Comparison of ENCODE assay signal across 25 mouse cellular contexts in genomic region chrX:164283808-164284207, GRCm38 (mm10).
"Had no signal": no experiment of that assay in that cellular context is flagged by ENCODE, and none has a peak within 500 bp of the region (broad histone marks: within the 10 kb centered on the region; RNA-seq: fewer than 3 reads in every experiment).

No protein-coding gene starts in this region.

- H3K27me3 ChIP-seq: limb, embryonic 15.5 days; lung, embryonic 15.5 days; midbrain, embryonic 15.5 days; neural tube, embryonic 12.5 days; neural tube, embryonic 15.5 days had no signal

- ATAC-seq: liver, postnatal 0 days; midbrain, embryonic 15.5 days had no signal

- H3K9ac ChIP-seq: kidney, embryonic 15.5 days; limb, embryonic 12.5 days; limb, embryonic 15.5 days; liver, embryonic 14.5 days; liver, postnatal 0 days; lung, embryonic 15.5 days; midbrain, embryonic 12.5 days; midbrain, embryonic 15.5 days; neural tube, embryonic 12.5 days; neural tube, embryonic 15.5 days had no signal

- H3K36me3 ChIP-seq: kidney, embryonic 15.5 days; limb, embryonic 12.5 days; limb, embryonic 15.5 days; lung, embryonic 15.5 days; midbrain, embryonic 12.5 days; midbrain, embryonic 15.5 days; neural tube, embryonic 12.5 days; neural tube, embryonic 15.5 days had no signal

- H3K27ac ChIP-seq: kidney, embryonic 15.5 days; left cerebral cortex, adult 2 months; limb, embryonic 12.5 days; limb, embryonic 15.5 days; liver, embryonic 14.5 days; lung, embryonic 15.5 days; macrophage; midbrain, embryonic 12.5 days; midbrain, embryonic 15.5 days; neural tube, embryonic 12.5 days; neural tube, embryonic 15.5 days had no signal

- H3K4me3 ChIP-seq: kidney, embryonic 15.5 days; left cerebral cortex, adult 2 months; limb, embryonic 12.5 days; limb, embryonic 15.5 days; lung, embryonic 15.5 days; midbrain, embryonic 12.5 days; midbrain, embryonic 15.5 days; neural tube, embryonic 12.5 days; neural tube, embryonic 15.5 days had no signal

- H3K4me1 ChIP-seq: kidney, embryonic 15.5 days; limb, embryonic 12.5 days; limb, embryonic 15.5 days; lung, embryonic 15.5 days; midbrain, embryonic 12.5 days; midbrain, embryonic 15.5 days; neural tube, embryonic 12.5 days; neural tube, embryonic 15.5 days had no signal

- H3K4me2 ChIP-seq: kidney, embryonic 15.5 days; limb, embryonic 12.5 days; limb, embryonic 15.5 days; liver, embryonic 11.5 days; lung, embryonic 15.5 days; midbrain, embryonic 12.5 days; midbrain, embryonic 15.5 days; neural tube, embryonic 12.5 days; neural tube, embryonic 15.5 days had no signal

- DNase-seq: kidney, adult 11 months; kidney, adult 8-10 months; kidney, postnatal 10 days; kidney, postnatal 36 days; layer of hippocampus, postnatal 36 days; left cerebral cortex, postnatal 4 days; liver, postnatal 0 days; right cerebral cortex, adult 18-20 months; right cerebral cortex, postnatal 14 days; right cerebral cortex, postnatal 4 days; thymus, adult 18-20 months; thymus, postnatal 14 days; thymus, postnatal 4 days had no signal

- H3K9me3 ChIP-seq: kidney, embryonic 15.5 days; limb, embryonic 12.5 days; limb, embryonic 15.5 days; lung, embryonic 15.5 days; midbrain, embryonic 12.5 days; midbrain, embryonic 15.5 days; neural tube, embryonic 12.5 days; neural tube, embryonic 15.5 days had no signal
